Mouse (Mus musculus) megakaryocyte-erythroid progenitor cell, adult 5-6 weeks (primary cell): ENCODE results near the gene Frmpd3. TPM values are rescaled to one million over a fixed set of nuclear protein-coding genes. Genes with fewer than 3 reads are reported as not detected.

ENCODE experiments used
- ATAC-seq: replicated peaks from 2 replicates; pipeline ENCODE4 v1.8.0; 2016; ENCODE audit warnings: mild to moderate bottlenecking, inconsistent platforms; ENCODE audit not compliant: severe bottlenecking, poor library complexity, low FRiP score, low TSS enrichment
- total RNA-seq, 2 experiments: library from RNA; stranded (forward) in 1 of 2; stranded (reverse) in 1 of 2; fragments of 200-1000, 215-1000 nt in 1 of 2; fragments of >200 nt in 1 of 2; fragmentation: Nextera tagmentation in 1 of 2; gene quantifications; 2 replicates each; pipeline ENCODE4 v1.2.3; 2014 to 2017

Gene Frmpd3
- total RNA-seq, 2 experiments from 2014 or later, result not detected

GRCm38 (mm10) chrX:140437906-140438305 is 95.8 kb downstream of the Frmpd3 start:
- no peak for ATAC-seq

DNA sequence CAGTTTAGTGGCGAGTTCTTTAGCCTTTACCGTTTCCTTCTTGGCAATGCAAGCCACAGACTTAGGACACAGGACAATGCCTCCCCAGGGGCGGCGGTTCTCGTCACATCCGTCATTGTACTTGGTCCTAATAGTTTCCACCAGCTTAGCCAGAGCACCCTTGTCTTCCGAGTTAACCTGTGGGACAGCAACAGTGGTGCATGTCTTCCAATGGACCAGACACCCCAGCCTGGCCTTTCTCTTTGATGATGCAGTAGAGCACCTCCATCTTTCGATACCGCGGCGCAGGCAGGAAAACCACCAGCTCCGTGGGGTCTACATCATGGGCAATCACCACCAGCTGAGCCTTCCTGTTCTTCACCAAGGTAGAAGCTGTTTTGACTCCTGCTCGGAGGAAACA is 103.5 kb downstream of the Frmpd3 start:
- no peak for ATAC-seq

GRCm38 (mm10) chrX:140450071-140450470 is 108.0 kb downstream of the Frmpd3 start:
- no peak for ATAC-seq

DNA sequence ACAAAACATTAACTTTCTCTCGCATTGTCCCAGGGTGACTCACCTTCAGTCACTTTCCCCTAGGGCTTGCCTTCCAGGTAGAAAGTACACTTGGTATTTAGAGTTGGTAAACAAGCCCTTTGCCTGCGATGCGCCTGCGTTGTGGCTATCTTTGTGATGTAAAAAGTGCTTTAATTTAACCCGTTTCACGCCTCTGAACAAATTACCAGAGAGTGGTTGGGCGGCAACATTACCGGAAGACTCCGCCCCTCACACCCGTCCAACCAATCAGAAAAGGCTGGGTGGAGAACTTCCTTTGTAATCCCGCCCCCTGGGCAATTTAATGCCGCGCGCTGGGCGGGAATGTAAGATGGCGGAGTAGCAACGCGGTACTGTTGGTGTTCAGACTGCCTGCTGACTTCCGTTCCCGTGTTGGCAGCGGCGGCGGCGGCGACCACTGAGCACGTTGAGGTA is 114.2 kb downstream of the Frmpd3 start, which contains the start of gene Prps1:
Gene Prps1 (plus strand): TSS at position 335 of the 453 bp plus-strand sequence.
- peak; percentile 95 for ATAC-seq

- peak; percentile 22 for ATAC-seq
Observed at GRCm38 (mm10) chrX:140456751-140457491, 114.9 kb downstream of the Frmpd3 start.

DNA sequence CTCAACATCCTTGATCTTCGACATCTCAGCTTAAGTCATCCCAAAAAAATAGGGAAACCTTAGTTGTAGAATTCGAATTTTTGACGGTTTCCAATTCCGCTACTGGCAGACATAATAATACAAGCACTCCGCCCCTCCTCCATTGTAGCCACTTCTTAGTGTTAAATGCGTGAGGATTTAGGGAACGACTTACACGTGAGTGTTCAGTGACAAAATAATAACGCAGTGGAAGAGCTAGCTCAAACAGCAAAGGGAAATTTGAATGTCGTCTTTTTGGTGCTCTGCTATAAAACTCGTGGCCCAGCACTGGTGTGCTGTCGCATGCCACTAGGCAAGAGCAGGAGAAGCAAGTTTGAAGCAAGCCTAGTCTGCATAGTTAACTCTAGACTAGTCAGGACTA is 115.4 kb downstream of the Frmpd3 start:
- no peak for ATAC-seq

DNA sequence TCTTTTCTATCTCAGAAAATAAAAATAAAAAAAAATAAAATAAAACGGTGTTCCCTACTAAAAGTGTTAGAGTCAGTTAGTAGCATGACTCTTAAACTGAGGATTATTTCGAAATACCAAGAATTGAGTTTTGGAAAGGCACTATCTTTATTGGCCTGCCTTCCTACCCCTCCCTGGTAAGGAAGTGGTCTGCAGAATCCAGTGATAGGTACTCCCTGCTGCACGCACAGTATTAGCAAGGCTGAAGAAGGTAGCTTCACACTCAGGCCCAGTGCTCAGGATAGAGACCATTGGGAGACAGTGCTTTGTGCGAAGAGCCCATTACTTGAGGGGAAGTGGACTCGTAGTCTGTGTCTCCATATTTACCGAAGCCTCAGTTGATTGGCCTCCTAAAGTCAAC is 136.2 kb downstream of the Frmpd3 start:
- peak; percentile 59 for ATAC-seq

DNA sequence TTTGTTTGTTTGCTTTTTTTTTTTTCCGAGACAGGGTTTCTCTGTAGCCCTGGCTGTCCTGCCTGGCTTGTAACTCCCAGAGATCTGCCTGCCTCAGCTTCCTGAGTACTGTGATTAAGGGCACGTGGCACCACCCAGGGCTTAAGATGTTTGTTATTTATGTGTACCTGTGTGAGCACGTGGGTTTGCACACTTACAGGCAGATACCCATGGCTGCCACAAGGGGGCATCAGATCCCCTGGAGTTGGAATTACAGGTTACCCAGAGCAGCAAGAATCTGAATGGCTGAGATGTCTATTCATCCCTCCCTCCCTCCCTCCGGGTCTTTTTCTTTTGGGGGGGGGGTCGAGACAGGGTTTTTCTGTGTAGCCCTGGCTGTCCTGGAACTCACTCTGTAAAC is 137.1 kb downstream of the Frmpd3 start:
- ATAC-seq, result peak; percentile 83

Other genes with a start within 250 kb of the Frmpd3 start
- gene Prps1, start 114.3 kb downstream of the Frmpd3 start, total RNA-seq (2014; fragmentation: Nextera tagmentation), result 86.5 and 96.9 TPM in 2 replicates
- gene Prps1, start 114.3 kb downstream of the Frmpd3 start, total RNA-seq (2017), result 98.2 and 101 TPM in 2 replicates